Mouse (Mus musculus) cerebellum, postnatal 4 days (tissue): ENCODE data around the gene Akr7a5.

Source experiments
- DNase-seq, 2 experiments: peaks; one replicate each; pipeline ENCODE4 v3.0.0; 2022; ENCODE audit warnings: low spot score in 2 of 2, mixed read lengths in 1 of 2

The Akr7a5 gene

GRCm38 (mm10) chr4:139298671-139299366 lies 11.7 kb upstream of the Akr7a5 start:
- no peak for DNase-seq

GRCm38 (mm10) chr4:139301780-139302179 lies 8.8 kb upstream of the Akr7a5 start:
- no peak for DNase-seq

GRCm38 (mm10) chr4:139302241-139302640 lies 8.3 kb upstream of the Akr7a5 start:
- no peak for DNase-seq

GRCm38 (mm10) chr4:139305521-139305920 lies 5.0 kb upstream of the Akr7a5 start:
- no peak for DNase-seq

- no peak for DNase-seq
These were observed 2.6 kb upstream of the Akr7a5 start for GRCm38 (mm10) chr4:139307916-139308315.

- DNase-seq: no peak
These were observed 893 bp upstream of the Akr7a5 start for GRCm38 (mm10) chr4:139309651-139310050.

GRCm38 (mm10) chr4:139310899-139311701 lies 556 bp downstream of the Akr7a5 start:
- DNase-seq: no peak

GRCm38 (mm10) chr4:139311707-139312106 lies 1.2 kb downstream of the Akr7a5 start:
- no peak for DNase-seq

- no peak for DNase-seq
These were observed 2.1 kb downstream of the Akr7a5 start for GRCm38 (mm10) chr4:139312632-139313031.

- no peak for DNase-seq
These were observed 7.9 kb downstream of the Akr7a5 start for GRCm38 (mm10) chr4:139318449-139318848.

GRCm38 (mm10) chr4:139319740-139320139 lies 9.2 kb downstream of the Akr7a5 start:
- no peak for DNase-seq

GRCm38 (mm10) chr4:139330605-139331004 lies 20.1 kb downstream of the Akr7a5 start:
- peak in 1 of 2 experiments; percentile 31 for DNase-seq

- no peak for DNase-seq
These were observed 24.2 kb downstream of the Akr7a5 start for GRCm38 (mm10) chr4:139334631-139335295.

GRCm38 (mm10) chr4:139335507-139335906 lies 25.0 kb downstream of the Akr7a5 start:
- no peak for DNase-seq

- DNase-seq: peak; percentile 41 to 72
These were observed 26.4 kb downstream of the Akr7a5 start for GRCm38 (mm10) chr4:139336822-139337483.

GRCm38 (mm10) chr4:139338145-139338544 lies 27.6 kb downstream of the Akr7a5 start:
- DNase-seq: no peak

GRCm38 (mm10) chr4:139340835-139341234 lies 30.3 kb downstream of the Akr7a5 start:
- DNase-seq: no peak

GRCm38 (mm10) chr4:139341556-139342233 lies 31.2 kb downstream of the Akr7a5 start:
- no peak for DNase-seq

- DNase-seq: peak in 1 of 2 experiments; percentile 34
These were observed 33.2 kb downstream of the Akr7a5 start for GRCm38 (mm10) chr4:139343718-139344117.

GRCm38 (mm10) chr4:139345416-139346019 lies 35.0 kb downstream of the Akr7a5 start:
- DNase-seq: no peak
